Mouse (Mus musculus): Measurements from ENCODE around the gene Dbh. TPM values are rescaled to one million over a fixed set of nuclear protein-coding genes. Genes with fewer than 3 reads are reported as not detected.

Gene Dbh
- polyA plus RNA-seq, 1 experiment from 2014 or later, result 0.67 TPM

GRCm38 (mm10) chr2:27207126-27207525, 42.1 kb downstream of the Dbh start:
- Histone ChIP-seq H3K4me3 (no peak overlapping the region), H3K4me2 (no peak overlapping the region), H3K27ac (replicated peaks) (no peak overlapping the region), H3K36me3 (no peaks in the 10 kb centered on the region), H3K27me3 (no peaks in the 10 kb centered on the region), H3K4me1 (replicated peaks) (no peaks in the 10 kb centered on the region; the same call in 1 of the 2 replicates), H3K9me3 (no peaks in the 10 kb centered on the region), H3K9ac (no peak overlapping the region)
- ATAC-seq (ENCODE audit: low read depth), result no peak
- 92% methylated on average over 5 of the region's 5 CpGs for WGBS

DNA sequence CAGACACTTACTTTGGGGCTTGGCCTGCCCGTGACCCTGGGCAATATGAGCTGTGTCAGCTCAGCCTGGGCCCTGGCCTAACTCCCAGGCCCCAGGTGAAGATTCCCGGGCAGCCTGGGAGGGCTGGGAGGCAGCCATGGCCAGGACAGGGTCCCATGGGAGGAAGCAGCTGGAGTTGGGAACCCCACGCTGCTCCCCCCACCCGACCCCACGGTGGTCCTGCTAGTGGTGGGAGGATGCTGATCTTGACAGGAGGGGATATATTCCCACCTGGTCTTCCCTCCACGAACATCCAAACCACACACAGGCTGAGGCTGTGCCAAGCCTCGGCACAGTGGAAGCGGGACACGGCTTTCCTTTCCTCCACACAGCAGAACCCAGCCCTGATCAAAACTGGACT, 44.3 kb downstream of the Dbh start:
- H3K4me1 ChIP-seq (replicated peaks), result no peaks in the 10 kb centered on the region; the same call in 1 of the 2 replicates
- H3K4me2 ChIP-seq, result no peak overlapping the region
- no peaks in the 10 kb centered on the region for H3K36me3 ChIP-seq
- H3K9ac ChIP-seq, result no peak overlapping the region
- WGBS, result 82% methylated on average over 9 of the region's 9 CpGs
- H3K4me3 ChIP-seq, result no peak overlapping the region
- no peak for ATAC-seq (ENCODE audit: low read depth)
- H3K9me3 ChIP-seq, result no peaks in the 10 kb centered on the region
- no peak overlapping the region for H3K27ac ChIP-seq (replicated peaks)
- no peaks in the 10 kb centered on the region for H3K27me3 ChIP-seq

DNA sequence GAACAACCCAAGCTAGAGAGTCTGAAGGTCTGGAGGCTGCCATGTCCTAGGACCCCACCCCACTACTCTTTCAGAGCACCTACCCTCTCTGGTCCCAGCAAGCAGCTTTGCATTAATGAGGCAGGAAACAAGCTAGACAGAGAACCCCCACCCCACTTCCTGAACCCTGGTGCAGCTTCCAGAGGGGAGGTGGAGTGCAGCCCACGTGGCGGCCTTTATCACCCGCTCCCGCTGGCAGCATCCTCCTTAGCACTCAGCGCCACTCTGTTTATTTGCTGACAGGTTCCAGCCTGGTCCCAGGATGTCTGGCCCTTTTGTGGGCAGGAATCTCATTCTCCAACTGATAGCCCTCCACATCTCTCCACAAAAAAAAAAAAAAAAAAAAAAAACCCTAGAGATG, 44.8 kb downstream of the Dbh start:
- no peaks in the 10 kb centered on the region for H3K9me3 ChIP-seq
- no peak overlapping the region for H3K9ac ChIP-seq
- no peak overlapping the region for H3K4me3 ChIP-seq
- no peaks in the 10 kb centered on the region for H3K36me3 ChIP-seq
- H3K4me1 ChIP-seq (replicated peaks), result no peaks in the 10 kb centered on the region; the same call in 1 of the 2 replicates
- H3K27ac ChIP-seq (replicated peaks), result no peak overlapping the region
- 46% methylated on average over 5 of the region's 5 CpGs for WGBS
- ATAC-seq (ENCODE audit: low read depth), result no peak
- no peak overlapping the region for H3K4me2 ChIP-seq
- no peaks in the 10 kb centered on the region for H3K27me3 ChIP-seq

DNA sequence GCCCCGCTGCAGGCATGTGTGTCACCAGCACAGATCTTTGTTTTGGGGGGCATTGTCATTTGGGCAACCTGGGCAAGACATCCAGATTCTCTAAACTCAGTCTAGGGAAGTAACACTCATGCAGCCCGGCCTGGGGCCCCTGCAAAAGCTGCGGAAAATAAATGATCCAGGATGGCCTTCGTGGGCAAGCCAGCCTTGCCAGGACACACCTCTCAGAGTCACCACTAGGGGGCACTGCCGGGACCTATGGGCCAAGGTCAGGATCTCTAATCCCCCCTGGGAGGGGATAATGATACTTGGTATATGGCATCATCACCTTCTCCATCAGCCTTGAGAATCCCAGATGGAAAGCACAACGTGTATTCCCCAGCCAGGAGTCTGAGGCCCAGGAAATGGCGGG, 45.2 kb downstream of the Dbh start:
- 59% methylated on average over 7 of the region's 7 CpGs for WGBS
- H3K9me3 ChIP-seq, result no peaks in the 10 kb centered on the region
- H3K4me3 ChIP-seq, result no peak overlapping the region
- ATAC-seq (ENCODE audit: low read depth), result no peak
- H3K4me2 ChIP-seq, result no peak overlapping the region
- H3K4me1 ChIP-seq (replicated peaks), result no peaks in the 10 kb centered on the region; the same call in 1 of the 2 replicates
- H3K36me3 ChIP-seq, result no peaks in the 10 kb centered on the region
- H3K27ac ChIP-seq (replicated peaks), result no peak overlapping the region
- no peak overlapping the region for H3K9ac ChIP-seq
- H3K27me3 ChIP-seq, result no peaks in the 10 kb centered on the region

DNA sequence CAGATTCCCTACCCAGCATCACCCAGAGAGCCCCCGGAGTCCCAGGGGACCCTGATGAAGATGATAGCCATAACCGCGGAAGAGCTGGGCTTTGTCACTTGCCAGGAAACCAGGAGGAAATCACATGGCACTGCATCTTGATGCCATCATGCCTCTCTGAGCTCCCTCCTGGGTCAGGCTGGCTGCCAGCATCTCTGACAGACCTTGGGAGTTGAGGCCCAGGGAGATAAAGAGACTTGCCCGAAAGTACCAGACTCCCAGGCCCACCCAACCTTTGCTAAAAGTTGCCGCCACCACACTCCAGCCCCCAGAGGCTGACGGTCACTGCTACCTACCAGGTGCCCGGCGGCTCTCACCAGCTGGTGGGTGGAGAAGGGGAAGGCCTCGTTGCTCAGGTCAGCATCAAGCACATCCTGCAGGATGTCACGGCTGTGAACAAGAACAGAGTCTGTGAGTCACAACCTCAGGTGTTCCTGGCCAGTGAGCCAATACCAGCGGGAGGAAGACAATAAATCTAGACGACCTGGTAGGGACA, 45.7 kb downstream of the Dbh start:
- H3K27me3 ChIP-seq, result no peaks in the 10 kb centered on the region
- 84% methylated on average over 12 of the region's 12 CpGs for WGBS
- no peaks in the 10 kb centered on the region for H3K9me3 ChIP-seq
- H3K36me3 ChIP-seq, result no peaks in the 10 kb centered on the region
- no peak for ATAC-seq (ENCODE audit: low read depth)
- H3K4me3 ChIP-seq, result no peak overlapping the region
- H3K4me2 ChIP-seq, result no peak overlapping the region
- no peak overlapping the region for H3K27ac ChIP-seq (replicated peaks)
- H3K4me1 ChIP-seq (replicated peaks), result no peaks in the 10 kb centered on the region; the same call in 1 of the 2 replicates
- H3K9ac ChIP-seq, result no peak overlapping the region

GRCm38 (mm10) chr2:27211966-27212893, 47.2 kb downstream of the Dbh start:
- Histone ChIP-seq H3K27ac (replicated peaks) (no peak overlapping the region), H3K9ac (no peak overlapping the region), H3K4me2 (no peak overlapping the region), H3K36me3 (no peaks in the 10 kb centered on the region), H3K4me3 (no peak overlapping the region), H3K9me3 (no peaks in the 10 kb centered on the region), H3K4me1 (replicated peaks) (no peaks in the 10 kb centered on the region; the same call in 1 of the 2 replicates), H3K27me3 (no peaks in the 10 kb centered on the region)
- no peak for ATAC-seq (ENCODE audit: low read depth)
- WGBS, result 73% methylated on average over 8 of the region's 8 CpGs

DNA sequence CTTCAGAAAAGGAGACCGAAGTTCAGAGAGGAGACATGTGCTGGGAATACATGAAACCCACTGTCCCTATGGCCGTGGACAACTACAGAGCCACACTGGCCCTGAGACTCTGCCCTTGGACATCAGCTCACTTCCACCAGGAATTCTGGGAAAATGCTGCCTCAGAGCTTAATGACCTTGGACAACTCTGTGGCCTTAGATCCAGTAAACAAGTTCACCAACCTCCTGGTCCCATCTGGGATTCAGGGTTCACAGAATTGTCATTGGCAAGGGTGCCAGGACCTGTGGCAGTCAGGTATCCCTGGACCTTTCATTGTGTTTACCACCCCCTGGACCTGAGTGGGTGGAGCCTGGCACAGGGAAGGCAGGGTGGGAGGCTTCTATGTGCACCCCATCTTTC, 50.5 kb downstream of the Dbh start:
- Histone ChIP-seq H3K4me3 (no peak overlapping the region), H3K4me2 (no peak overlapping the region), H3K9me3 (no peaks in the 10 kb centered on the region), H3K36me3 (no peaks in the 10 kb centered on the region), H3K9ac (no peak overlapping the region), H3K27ac (replicated peaks) (no peak overlapping the region), H3K27me3 (no peaks in the 10 kb centered on the region), H3K4me1 (replicated peaks) (no peaks in the 10 kb centered on the region; the same call in 1 of the 2 replicates)
- WGBS, result 88% methylated on average over 2 of the region's 2 CpGs
- no peak for ATAC-seq (ENCODE audit: low read depth)

GRCm38 (mm10) chr2:27218121-27218544, 53.1 kb downstream of the Dbh start:
- 74% methylated on average over 2 of the region's 2 CpGs for WGBS
- H3K27ac ChIP-seq (replicated peaks), result no peak overlapping the region
- no peaks in the 10 kb centered on the region for H3K9me3 ChIP-seq
- no peak overlapping the region for H3K9ac ChIP-seq
- no peaks in the 10 kb centered on the region for H3K36me3 ChIP-seq
- no peak for ATAC-seq (ENCODE audit: low read depth)
- no peaks in the 10 kb centered on the region for H3K4me1 ChIP-seq (replicated peaks)
- H3K27me3 ChIP-seq, result no peaks in the 10 kb centered on the region
- H3K4me3 ChIP-seq, result no peak overlapping the region
- H3K4me2 ChIP-seq, result no peak overlapping the region

DNA sequence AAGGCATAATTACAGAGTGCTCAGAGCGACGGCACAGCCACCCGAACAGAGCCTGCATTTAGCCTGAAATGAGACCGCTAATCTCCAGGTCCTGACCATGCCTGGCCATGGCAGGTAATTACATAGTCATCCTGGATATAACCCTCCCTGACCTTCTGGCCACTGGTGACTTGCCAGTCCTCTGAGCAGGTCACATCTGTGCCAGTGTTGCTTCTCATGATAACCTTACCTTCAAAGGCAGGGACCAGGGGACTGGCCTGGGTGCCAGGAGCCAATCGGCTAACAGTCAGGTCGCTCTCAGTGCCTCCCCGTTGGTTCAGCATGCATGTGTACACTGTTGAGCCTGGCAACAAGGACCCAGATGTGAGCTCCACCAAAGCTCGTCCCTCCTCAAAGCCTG, 53.5 kb downstream of the Dbh start:
- H3K4me2 ChIP-seq, result no peak overlapping the region
- H3K27ac ChIP-seq (replicated peaks), result no peak overlapping the region
- H3K4me1 ChIP-seq (replicated peaks), result no peaks in the 10 kb centered on the region
- no peaks in the 10 kb centered on the region for H3K36me3 ChIP-seq
- no peak for ATAC-seq (ENCODE audit: low read depth)
- no peaks in the 10 kb centered on the region for H3K27me3 ChIP-seq
- no peak overlapping the region for H3K4me3 ChIP-seq
- 84% methylated on average over 8 of the region's 8 CpGs for WGBS
- H3K9me3 ChIP-seq, result no peaks in the 10 kb centered on the region
- H3K9ac ChIP-seq, result no peak overlapping the region

DNA sequence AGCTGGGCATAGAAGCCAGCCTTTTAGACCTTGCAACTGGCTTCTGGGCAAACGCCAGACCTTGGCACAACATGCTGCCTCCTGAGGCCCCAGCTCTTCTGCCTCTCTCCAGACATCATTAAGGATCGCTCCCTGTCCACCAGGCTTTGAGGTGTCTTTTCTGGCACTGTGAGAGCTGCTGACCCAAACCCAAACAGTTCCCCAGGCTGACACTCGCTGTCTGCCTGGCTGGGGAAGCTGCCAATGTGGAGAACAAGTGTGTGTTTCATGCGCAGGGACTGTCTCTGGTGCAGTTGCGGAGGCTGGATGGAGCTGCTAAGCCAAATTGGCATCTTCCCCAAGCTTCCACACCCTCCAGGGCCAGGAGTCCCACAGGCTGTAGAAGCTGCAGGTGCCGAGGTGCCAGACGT, 58.0 kb downstream of the Dbh start:
- no peak for ATAC-seq (ENCODE audit: low read depth)
- Histone ChIP-seq H3K9ac (no peak overlapping the region), H3K9me3 (no peaks in the 10 kb centered on the region), H3K4me2 (no peak overlapping the region), H3K27ac (replicated peaks) (no peak overlapping the region), H3K4me1 (replicated peaks) (no peaks in the 10 kb centered on the region), H3K36me3 (no peaks in the 10 kb centered on the region), H3K4me3 (no peak overlapping the region), H3K27me3 (no peaks in the 10 kb centered on the region)
- WGBS, result 79% methylated on average over 7 of the region's 7 CpGs

- Histone ChIP-seq H3K27me3 (no peaks in the 10 kb centered on the region), H3K4me2 (no peak overlapping the region), H3K4me3 (no peak overlapping the region), H3K4me1 (replicated peaks) (no peaks in the 10 kb centered on the region), H3K9ac (no peak overlapping the region), H3K27ac (replicated peaks) (no peak overlapping the region), H3K9me3 (no peaks in the 10 kb centered on the region), H3K36me3 (no peaks in the 10 kb centered on the region)
- WGBS, result 63% methylated on average over 7 of the region's 7 CpGs
- no peak for ATAC-seq (ENCODE audit: low read depth)
Observed at GRCm38 (mm10) chr2:27226572-27226971, 61.5 kb downstream of the Dbh start.

GRCm38 (mm10) chr2:27228809-27229480, 63.9 kb downstream of the Dbh start:
- Histone ChIP-seq H3K4me3 (no peak overlapping the region), H3K27ac (replicated peaks) (no peak overlapping the region), H3K36me3 (no peaks in the 10 kb centered on the region), H3K4me1 (replicated peaks) (peaks cover 8% of the 10 kb centered on the region; the same call in 1 of the 2 replicates), H3K9ac (no peak overlapping the region), H3K9me3 (no peaks in the 10 kb centered on the region), H3K27me3 (no peaks in the 10 kb centered on the region), H3K4me2 (no peak overlapping the region)
- ATAC-seq (ENCODE audit: low read depth), result no peak
- 84% methylated on average over 5 of the region's 5 CpGs for WGBS
